Mouse (Mus musculus) thymus, adult 18-20 months (tissue): ENCODE data around the gene Olfr1184.
"Not testable (repeated sequence)": the region's sequence is repeated elsewhere in the genome, so short reads cannot be mapped to it uniquely, and the experiment has no call there.

Experiments used
- DNase-seq, 2 experiments: peaks; one replicate each; pipeline ENCODE4 v3.0.0; 2022; ENCODE audit warnings: mixed read lengths in 2 of 2

The Olfr1184 gene

DNA sequence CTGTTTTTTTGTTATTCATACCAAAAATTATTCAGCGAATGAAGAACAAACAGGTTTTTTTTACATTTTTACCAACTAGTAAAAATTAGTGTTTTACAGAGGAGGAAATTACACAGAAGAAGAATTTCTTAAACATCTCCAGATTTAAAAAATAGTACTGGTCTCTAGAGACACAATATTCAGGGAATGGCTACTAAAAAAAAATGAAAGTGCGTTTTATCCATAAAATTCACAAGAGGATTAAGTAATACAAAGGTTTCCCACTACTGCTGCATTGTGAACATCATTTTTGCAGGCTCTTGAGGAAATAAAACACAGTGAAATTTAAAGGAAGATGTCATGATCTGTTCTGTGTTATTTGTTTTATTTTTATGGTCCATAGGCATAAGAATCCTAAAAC is at the start of gene Olfr1184:
Olfr1184 (plus strand) TSS at position 301 of the 400 bp plus-strand sequence.
- DNase-seq = no peak

DNA sequence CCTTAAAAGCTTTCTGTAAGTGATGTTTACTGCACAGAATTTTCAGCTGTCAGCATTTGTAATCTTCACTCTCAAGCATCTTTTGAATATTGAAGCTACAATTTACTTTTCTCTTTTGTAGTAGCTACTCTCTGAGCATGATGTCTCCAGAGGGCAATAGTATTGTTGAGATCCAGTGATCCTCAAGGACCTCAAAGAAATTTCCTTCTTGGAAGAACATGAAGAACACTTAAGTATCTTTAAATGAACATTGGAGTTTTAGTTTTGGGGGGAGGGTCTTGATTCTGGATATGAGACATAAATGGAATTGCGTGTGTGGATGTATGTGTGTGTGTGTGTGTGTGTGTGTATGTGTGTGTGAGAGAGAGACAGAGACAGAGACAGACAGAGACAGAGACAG is 34.4 kb upstream of the Olfr1184 start, which contains the start of gene Gm13757:
Gm13757 (minus strand) TSS at position 101 of the 400 bp plus-strand sequence.
- DNase-seq = no peak

DNA sequence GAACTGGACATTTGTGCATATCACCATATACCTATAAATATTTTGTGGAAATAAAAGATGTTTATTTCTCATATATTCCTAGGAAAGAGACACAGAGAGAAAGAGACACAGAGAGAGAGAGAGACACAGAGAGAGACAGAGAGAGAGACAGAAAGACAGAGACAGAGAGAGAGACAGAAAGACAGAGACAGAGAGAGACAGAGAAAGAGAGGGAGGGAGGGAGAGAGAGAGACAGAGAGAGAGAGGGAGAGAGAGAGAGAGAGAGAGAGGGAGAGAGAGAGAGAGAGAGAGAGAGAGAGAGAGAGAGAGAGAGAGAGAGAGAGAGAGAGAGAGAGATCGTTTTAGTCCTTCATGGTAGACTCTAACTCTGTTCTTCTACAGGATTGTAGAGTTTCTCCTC is 28.8 kb upstream of the Olfr1184 start, which contains the start of gene Olfr1183:
Olfr1183 (plus strand) TSS at position 301 of the 400 bp plus-strand sequence.
- not testable (repeated sequence) for DNase-seq

DNA sequence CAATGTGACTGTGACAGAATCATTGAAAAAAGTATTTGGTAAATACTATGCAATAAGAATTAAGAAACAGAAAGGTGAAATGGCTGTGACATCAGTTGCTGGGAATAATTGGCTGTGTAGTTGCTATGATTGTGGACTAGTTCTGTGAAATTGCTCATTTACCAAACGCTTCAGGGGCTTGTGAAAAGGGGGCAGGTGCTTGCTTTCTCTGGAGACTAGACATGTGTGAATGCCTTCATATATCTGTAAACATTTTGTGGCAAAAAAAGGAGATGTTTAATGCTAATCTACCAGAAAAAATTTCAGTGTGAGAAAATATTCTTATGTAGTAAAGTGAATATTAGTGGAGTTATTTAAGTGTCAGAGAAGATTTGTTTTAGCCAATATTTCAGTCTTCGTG is 9.6 kb downstream of the Olfr1184 start, which contains the start of gene Olfr1185-ps1:
Olfr1185-ps1 (plus strand) TSS at position 301 of the 400 bp plus-strand sequence.
- DNase-seq = no peak

DNA sequence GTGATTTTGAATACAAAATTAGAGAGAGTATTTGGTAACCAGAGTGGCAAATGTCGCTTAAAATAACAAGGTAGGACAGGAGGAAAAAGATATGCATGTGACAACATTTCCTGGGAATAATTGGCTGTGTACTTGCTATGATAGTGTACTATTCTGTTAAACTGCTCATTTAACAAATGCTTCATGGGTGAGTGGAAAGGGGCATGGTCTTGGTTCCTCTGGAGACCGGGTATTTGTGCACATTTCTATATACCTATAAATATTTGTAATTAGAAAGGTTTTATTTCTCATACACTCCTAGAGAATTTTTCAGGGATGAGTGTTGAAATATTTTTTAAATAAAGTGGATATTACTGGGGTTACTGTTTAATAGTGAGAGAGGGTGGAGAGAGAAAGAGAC is 34.9 kb downstream of the Olfr1184 start, which contains the start of gene Olfr1186:
Olfr1186 (plus strand) TSS at position 301 of the 400 bp plus-strand sequence.
- no peak for DNase-seq

DNA sequence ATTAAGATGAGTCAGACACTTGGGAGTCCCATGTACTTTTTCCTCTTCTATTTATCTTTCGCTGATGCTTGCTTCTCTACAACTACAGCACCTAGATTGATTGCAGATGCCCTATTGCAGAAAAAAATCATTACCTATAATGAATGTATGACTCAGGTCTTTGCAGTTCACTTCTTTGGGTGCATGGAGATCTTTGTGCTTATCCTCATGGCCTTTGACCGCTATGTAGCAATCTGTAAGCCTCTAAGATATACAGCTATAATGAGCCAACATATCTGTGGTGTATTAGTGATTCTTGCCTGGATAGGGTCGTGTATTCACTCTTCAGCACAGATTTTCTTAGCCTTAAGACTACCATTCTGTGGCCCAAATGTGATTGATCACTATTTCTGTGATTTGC is 42.3 kb downstream of the Olfr1184 start:
- no peak for DNase-seq
